ENCODE assay signal across 28 mouse cellular contexts in the genomic region with DNA sequence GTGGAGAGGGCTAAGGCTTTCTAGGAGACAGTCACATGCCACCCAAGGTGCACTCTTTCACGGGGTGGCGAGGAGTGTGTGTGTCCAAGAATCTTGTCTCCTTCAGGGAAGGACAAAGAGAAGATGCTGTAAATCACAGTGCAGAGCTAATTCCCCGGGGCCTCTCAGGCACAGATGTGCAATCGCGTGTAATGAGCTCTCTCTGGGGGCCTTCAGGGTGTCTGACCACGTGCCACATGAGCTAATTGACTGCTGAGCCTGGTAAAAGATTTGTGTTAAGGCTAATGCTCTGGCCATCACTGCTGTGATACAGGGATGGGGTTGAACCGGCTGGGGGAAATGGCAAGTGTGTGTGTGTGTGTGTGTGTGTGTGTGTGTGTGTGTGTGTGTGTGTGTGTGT. TPM values are rescaled to one million over a fixed set of nuclear protein-coding genes. Genes with fewer than 3 reads are reported as not detected.
DNase-seq lines count a peak whose midpoint lies in the region; ATAC-seq and TF ChIP-seq lines count a peak whose summit lies in the region.
"Had no signal": no experiment of that assay in that cellular context is flagged by ENCODE, and none has a peak within 500 bp of the region (broad histone marks: within the 10 kb centered on the region; RNA-seq: fewer than 3 reads in every experiment).

No protein-coding gene starts in this region.

- no peaks in the 10 kb centered on the region for H3K9me3 ChIP-seq in embryonic facial prominence, embryonic 14.5 days (ENCODE audit: control insufficient read depth, low read length)
- no peaks in the 10 kb centered on the region for H3K9me3 ChIP-seq in embryonic facial prominence, embryonic 10.5 days
- no peaks in the 10 kb centered on the region for H3K9me3 ChIP-seq in kidney, embryonic 15.5 days (replicated peaks)
- H3K9me3 ChIP-seq in kidney, embryonic 14.5 days (ENCODE audit: control insufficient read depth, low read length), result no peaks in the 10 kb centered on the region
- H3K9me3 ChIP-seq in CH12.LX (replicated peaks; ENCODE audit: low read length), result peaks cover 23% of the 10 kb centered on the region
- H3K9me3 ChIP-seq in embryonic facial prominence, embryonic 15.5 days (replicated peaks), result no peaks in the 10 kb centered on the region
- H3K9me3 ChIP-seq: embryonic facial prominence, embryonic 12.5 days; heart, embryonic 13.5 days; limb, embryonic 15.5 days had no signal

- no peak for TF ChIP-seq CTCF in CH12.LX (conservative IDR thresholded peaks at IDR 0.05 in 1 of 2, IDR thresholded peaks at IDR 0.05 in 1 of 2; ENCODE audit: low read depth in 2 of 2, low read length in 2 of 2)

- in situ Hi-C loops in CH12.LX (cut with MboI; ENCODE audit: low pct_ligation_motif_present, low pct_unique_long_range_greater_than_20kb, low sequenced_read_pairs), result no loop called here

- peaks cover 67% of the 10 kb centered on the region for H3K27me3 ChIP-seq in embryonic facial prominence, embryonic 14.5 days (replicated peaks; ENCODE audit: control insufficient read depth, insufficient read depth, low read length)
- H3K27me3 ChIP-seq in embryonic facial prominence, embryonic 10.5 days (replicated peaks; ENCODE audit: low read depth, poor library complexity, severe bottlenecking), result peaks cover 79% of the 10 kb centered on the region
- H3K27me3 ChIP-seq in kidney, embryonic 15.5 days, result peaks cover 73% of the 10 kb centered on the region
- H3K27me3 ChIP-seq in kidney, embryonic 14.5 days (ENCODE audit: control insufficient read depth, insufficient read depth, low read length), result peaks cover 53% of the 10 kb centered on the region
- H3K27me3 ChIP-seq in CH12.LX (replicated peaks), result peaks cover 2% of the 10 kb centered on the region
- H3K27me3 ChIP-seq in embryonic facial prominence, embryonic 15.5 days, result peaks cover 71% of the 10 kb centered on the region

- dilution Hi-C loops in CH12.LX (cut with MboI; ENCODE audit: extremely low pct_ligation_motif_present, extremely low pct_unique_long_range_greater_than_20kb, low sequenced_read_pairs), result no loop called here

- 0 out of 2 replicates have a peak, but pooled peaks have one; percentile 37 for ATAC-seq in embryonic facial prominence, embryonic 14.5 days (ENCODE audit: low read depth)
- 0 out of 2 replicates have a peak, but pooled peaks have one; percentile 40 for ATAC-seq in kidney, embryonic 15.5 days (replicated peaks; ENCODE audit: low FRiP score)
- no peak; the same call in 1 of the 2 replicates for ATAC-seq in kidney, embryonic 14.5 days (ENCODE audit: low FRiP score, low TSS enrichment)
- ATAC-seq in embryonic facial prominence, embryonic 15.5 days (ENCODE audit: insufficient number of reproducible peaks, low FRiP score, low TSS enrichment, low read depth), result peak; percentile 27; the same call in 1 of the 2 replicates
- ATAC-seq: CD4-positive, CD25-positive, alpha-beta regulatory T cell, adult 4 months; forebrain, postnatal 0 days; hindbrain, embryonic 16.5 days; intestine, postnatal 0 days had no signal

- H3K79me2 ChIP-seq in CH12.LX (replicated peaks; ENCODE audit: control insufficient read depth, extremely low read depth, insufficient read depth, poor library complexity, severe bottlenecking), result no peaks in the 10 kb centered on the region

- TF ChIP-seq POLR2A in CH12.LX (IDR thresholded peaks at IDR 0.05; ENCODE audit: low read depth, low read length), result no peak

- H3K4me2 ChIP-seq in embryonic facial prominence, embryonic 14.5 days (ENCODE audit: low read depth, low read length), result no peak overlapping the region
- no peak overlapping the region for H3K4me2 ChIP-seq in kidney, embryonic 15.5 days
- no peak overlapping the region for H3K4me2 ChIP-seq in kidney, embryonic 14.5 days (replicated peaks; ENCODE audit: low read depth, low read length)
- no peak overlapping the region for H3K4me2 ChIP-seq in CH12.LX (ENCODE audit: insufficient read depth, low read depth, poor library complexity, severe bottlenecking)
- H3K4me2 ChIP-seq in embryonic facial prominence, embryonic 15.5 days (replicated peaks), result no peak overlapping the region
- H3K4me2 ChIP-seq: embryonic facial prominence, embryonic 12.5 days; heart, embryonic 13.5 days; limb, embryonic 15.5 days; lung, embryonic 14.5 days had no signal

- H3K4me1 ChIP-seq in embryonic facial prominence, embryonic 14.5 days (ENCODE audit: control insufficient read depth, insufficient read depth, low read length), result peaks cover 7% of the 10 kb centered on the region; the same call in 1 of the 2 replicates
- H3K4me1 ChIP-seq in embryonic facial prominence, embryonic 10.5 days, result peaks cover 16% of the 10 kb centered on the region
- H3K4me1 ChIP-seq in kidney, embryonic 15.5 days, result peaks cover 22% of the 10 kb centered on the region
- no peaks in the 10 kb centered on the region for H3K4me1 ChIP-seq in kidney, embryonic 14.5 days (ENCODE audit: control insufficient read depth, insufficient read depth, low read length)
- H3K4me1 ChIP-seq in CH12.LX (ENCODE audit: control insufficient read depth in 1 of 2, insufficient read depth in 2 of 2), result peaks cover 0 to 18% of the 10 kb centered on the region in 2 experiments; a peak in 2 of 4 replicates
- H3K4me1 ChIP-seq in embryonic facial prominence, embryonic 15.5 days, result peaks cover 21% of the 10 kb centered on the region

- peak; percentile 53 for DNase-seq in embryonic facial prominence, embryonic 14.5 days (ENCODE audit: low spot score)
- DNase-seq in embryonic facial prominence, embryonic 10.5 days (ENCODE audit: low spot score), result no peak
- DNase-seq in CH12.LX (ENCODE audit: extremely low read depth), result peak; percentile 48
- DNase-seq in c-Kit-positive CD71-positive TER-119-positive erythroid progenitor cells, embryonic 14.5 days (ENCODE audit: low spot score), result no peak
- DNase-seq in adrenal gland, adult 8-10 months, result no peak
- DNase-seq: adrenal gland, postnatal 10 days; cerebellum, adult 8-10 months; cerebellum, postnatal 36 days; forebrain, postnatal 0 days; gastrocnemius, postnatal 14 days; heart, adult 11 months; heart, postnatal 14 days; kidney, postnatal 4 days; lung, embryonic 14.5 days; right cerebral cortex, postnatal 25 days; spleen, adult 18-20 months had no signal

- no peak overlapping the region for H3K9ac ChIP-seq in embryonic facial prominence, embryonic 14.5 days (ENCODE audit: low read depth, low read length)
- no peak overlapping the region for H3K9ac ChIP-seq in kidney, embryonic 15.5 days
- H3K9ac ChIP-seq in kidney, embryonic 14.5 days (ENCODE audit: low read depth, low read length), result no peak overlapping the region
- H3K9ac ChIP-seq in CH12.LX (ENCODE audit: insufficient read depth, low read depth), result no peak overlapping the region
- H3K9ac ChIP-seq in embryonic facial prominence, embryonic 15.5 days, result no peak overlapping the region
- H3K9ac ChIP-seq: embryonic facial prominence, embryonic 12.5 days; forebrain, postnatal 0 days; heart, embryonic 13.5 days; limb, embryonic 15.5 days; liver, embryonic 14.5 days; lung, embryonic 14.5 days had no signal

- no peak overlapping the region for H3K27ac ChIP-seq in embryonic facial prominence, embryonic 14.5 days (replicated peaks; ENCODE audit: low read depth, low read length)
- H3K27ac ChIP-seq in embryonic facial prominence, embryonic 10.5 days (replicated peaks), result no peak overlapping the region; the same call in 1 of the 2 replicates
- no peak overlapping the region for H3K27ac ChIP-seq in kidney, embryonic 15.5 days
- no peak overlapping the region for H3K27ac ChIP-seq in kidney, embryonic 14.5 days (ENCODE audit: low read depth, low read length)
- no peak overlapping the region for H3K27ac ChIP-seq in CH12.LX (ENCODE audit: insufficient read depth, low read depth)
- no peak overlapping the region for H3K27ac ChIP-seq in embryonic facial prominence, embryonic 15.5 days (replicated peaks)
- H3K27ac ChIP-seq: embryonic facial prominence, embryonic 12.5 days; heart, embryonic 13.5 days; limb, embryonic 15.5 days; liver, embryonic 14.5 days had no signal

- 37% methylated on average over 7 of the region's 7 CpGs for WGBS in embryonic facial prominence, embryonic 14.5 days
- WGBS in embryonic facial prominence, embryonic 10.5 days, result 42% methylated on average over 7 of the region's 7 CpGs
- WGBS in kidney, embryonic 15.5 days, result 7% methylated on average over 7 of the region's 7 CpGs
- WGBS in kidney, embryonic 14.5 days, result 7% methylated on average over 7 of the region's 7 CpGs
- 32% methylated on average over 7 of the region's 7 CpGs for WGBS in embryonic facial prominence, embryonic 15.5 days

- H3K36me3 ChIP-seq in embryonic facial prominence, embryonic 14.5 days (ENCODE audit: control insufficient read depth, insufficient read depth, low read length), result no peaks in the 10 kb centered on the region
- H3K36me3 ChIP-seq in embryonic facial prominence, embryonic 10.5 days (replicated peaks), result no peaks in the 10 kb centered on the region
- no peaks in the 10 kb centered on the region for H3K36me3 ChIP-seq in kidney, embryonic 15.5 days
- no peaks in the 10 kb centered on the region for H3K36me3 ChIP-seq in kidney, embryonic 14.5 days (ENCODE audit: control insufficient read depth, insufficient read depth, low read length)
- H3K36me3 ChIP-seq in CH12.LX (replicated peaks in 1 of 2; ENCODE audit: control insufficient read depth in 1 of 2, insufficient read depth in 1 of 2, low read length in 1 of 2), result no peaks in the 10 kb centered on the region
- no peaks in the 10 kb centered on the region for H3K36me3 ChIP-seq in embryonic facial prominence, embryonic 15.5 days
- H3K36me3 ChIP-seq: embryonic facial prominence, embryonic 12.5 days; heart, embryonic 13.5 days; limb, embryonic 15.5 days had no signal

- no peak for TF ChIP-seq EP300 in CH12.LX (IDR thresholded peaks at IDR 0.05; ENCODE audit: low read length)

- H3K4me3 ChIP-seq in embryonic facial prominence, embryonic 14.5 days (ENCODE audit: low read depth, low read length), result no peak overlapping the region
- H3K4me3 ChIP-seq in embryonic facial prominence, embryonic 10.5 days, result no peak overlapping the region
- H3K4me3 ChIP-seq in kidney, embryonic 15.5 days (replicated peaks), result no peak overlapping the region
- H3K4me3 ChIP-seq in kidney, embryonic 14.5 days (ENCODE audit: low read length), result no peak overlapping the region
- no peak overlapping the region for H3K4me3 ChIP-seq in CH12.LX (replicated peaks in 1 of 3; ENCODE audit: low read depth in 2 of 3, low read length in 2 of 3, poor library complexity in 1 of 3)
- H3K4me3 ChIP-seq in embryonic facial prominence, embryonic 15.5 days (replicated peaks), result no peak overlapping the region
- H3K4me3 ChIP-seq: embryonic facial prominence, embryonic 12.5 days; heart, embryonic 13.5 days; limb, embryonic 15.5 days had no signal

- TF ChIP-seq RAD21 in CH12.LX (IDR thresholded peaks at IDR 0.05; ENCODE audit: low read depth, low read length), result no peak

RNA-seq across cellular contexts. Expression of a gene that starts 5.3 kb away (rescaled TPM):
- polyA plus RNA-seq in embryonic facial prominence, embryonic 14.5 days (2014; fragmentation: Nextera tagmentation; extraction: Ambion mirVana), result 0.16 TPM in 1 of 2 replicates, not detected in the other
- polyA plus RNA-seq in embryonic facial prominence, embryonic 10.5 days (2016; fragmentation: Nextera tagmentation; extraction: Ambion mirVana), result 3.8 and 15.1 TPM in 2 replicates
- polyA plus RNA-seq in kidney, embryonic 15.5 days (2015; fragmentation: Nextera tagmentation; extraction: Ambion mirVana), result not detected in 2 replicates
- polyA plus RNA-seq in kidney, embryonic 14.5 days (2014; fragmentation: Nextera tagmentation; extraction: Ambion mirVana), result not detected in 2 replicates
- total RNA-seq in CH12.LX (2012; rRNA removed) (not detected in 2 replicates), CH12.LX (2014; rRNA removed) (not detected in 2 replicates)
- not detected in 2 replicates for polyA plus RNA-seq in CH12.LX (2012; ENCODE audit: insufficient read length, low read depth)
- not detected in 2 replicates for polyA plus RNA-seq in embryonic facial prominence, embryonic 15.5 days (2015; fragmentation: Nextera tagmentation; extraction: Ambion mirVana)
- total RNA-seq in adrenal gland, adult 8-10 months (2022), result under 1 TPM in 3 of 4 experiments, not detected in 1; 0.21 to 0.26 (median 0.24) TPM
- total RNA-seq: adrenal gland, postnatal 10 days; gastrocnemius, postnatal 14 days; megakaryocyte, adult 5-6 weeks had no signal
- polyA plus RNA-seq: CD4-positive, CD25-positive, alpha-beta regulatory T cell, adult 4 months; kidney, embryonic 16.5 days; liver, embryonic 14.5 days; lung, embryonic 14.5 days had no signal

Comparison
In these comparisons a context has a peak if more than half of its experiments do, and no peak if none do; other contexts are left out.
1. DNase-seq: peak in embryonic facial prominence, embryonic 14.5 days (single experiment) and CH12.LX (single experiment); none in embryonic facial prominence, embryonic 10.5 days (single experiment), c-Kit-positive CD71-positive TER-119-positive erythroid progenitor cells, embryonic 14.5 days (single experiment) and adrenal gland, adult 8-10 months (single experiment).